ENCODE assay signal across 20 mouse cellular contexts in the genomic region with DNA sequence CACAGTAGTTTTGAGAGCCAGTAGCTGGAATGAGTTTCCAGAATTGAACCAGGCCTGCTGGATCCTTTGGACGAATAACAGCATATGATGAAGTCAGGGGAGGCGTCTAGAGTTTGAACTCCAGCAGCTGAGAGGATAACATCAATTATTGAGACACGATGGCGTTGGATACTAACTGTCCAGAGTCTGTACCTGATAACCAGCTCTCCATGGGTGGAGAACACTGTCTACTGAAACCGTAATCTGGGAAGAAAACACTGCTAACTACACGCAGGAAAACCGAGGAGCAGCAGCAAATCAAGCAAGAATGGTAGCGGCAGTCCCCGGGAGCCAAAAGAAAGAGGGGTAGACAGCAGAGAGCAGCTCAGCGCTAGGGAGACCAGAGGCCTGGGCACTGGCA. TPM values are rescaled to one million over a fixed set of nuclear protein-coding genes. Genes with fewer than 3 reads are reported as not detected.
DNase-seq lines count a peak whose midpoint lies in the region; ATAC-seq and TF ChIP-seq lines count a peak whose summit lies in the region.
"Had no signal": no experiment of that assay in that cellular context is flagged by ENCODE, and none has a peak within 500 bp of the region (broad histone marks: within the 10 kb centered on the region; RNA-seq: fewer than 3 reads in every experiment).

No protein-coding gene starts in this region.

- H3K4me1 ChIP-seq in heart, embryonic 10.5 days = peaks cover 38% of the 10 kb centered on the region
- no peaks in the 10 kb centered on the region for H3K4me1 ChIP-seq in midbrain, embryonic 14.5 days (ENCODE audit: control insufficient read depth, insufficient read depth, low read length)
- H3K4me1 ChIP-seq in midbrain, embryonic 10.5 days = 0 out of 2 replicates have a peak, but pooled peaks cover 12% of the 10 kb centered on the region
- H3K4me1 ChIP-seq in liver, embryonic 13.5 days (replicated peaks) = peaks cover 63% of the 10 kb centered on the region
- no peaks in the 10 kb centered on the region for H3K4me1 ChIP-seq in lung, adult 2 months (ENCODE audit: control insufficient read depth, insufficient read depth, low read length)
- H3K4me1 ChIP-seq: embryonic facial prominence, embryonic 12.5 days; lung, embryonic 15.5 days had no signal

- 71% methylated on average over 10 of the region's 10 CpGs for WGBS in heart, embryonic 10.5 days
- WGBS in midbrain, embryonic 14.5 days = 88% methylated on average over 10 of the region's 10 CpGs
- 89% methylated on average over 10 of the region's 10 CpGs for WGBS in midbrain, embryonic 10.5 days
- WGBS in liver, embryonic 13.5 days (ENCODE audit: insufficient replicate concordance) = 22% methylated on average over 10 of the region's 10 CpGs
- WGBS in lung, adult 2 months = 75% methylated on average over 10 of the region's 10 CpGs

- no peaks in the 10 kb centered on the region for H3K36me3 ChIP-seq in heart, embryonic 10.5 days
- H3K36me3 ChIP-seq in midbrain, embryonic 14.5 days (ENCODE audit: control insufficient read depth, insufficient read depth, low read length) = no peaks in the 10 kb centered on the region
- peaks cover 5% of the 10 kb centered on the region; the same call in 1 of the 2 replicates for H3K36me3 ChIP-seq in midbrain, embryonic 10.5 days
- no peaks in the 10 kb centered on the region for H3K36me3 ChIP-seq in liver, embryonic 13.5 days
- H3K36me3 ChIP-seq: lung, embryonic 15.5 days; stomach, embryonic 15.5 days had no signal

- no peaks in the 10 kb centered on the region for H3K27me3 ChIP-seq in heart, embryonic 10.5 days (ENCODE audit: insufficient read depth, poor library complexity, severe bottlenecking)
- H3K27me3 ChIP-seq in midbrain, embryonic 14.5 days (ENCODE audit: control insufficient read depth, insufficient read depth, low read length) = no peaks in the 10 kb centered on the region
- no peaks in the 10 kb centered on the region for H3K27me3 ChIP-seq in midbrain, embryonic 10.5 days (ENCODE audit: low read depth, poor library complexity, severe bottlenecking)
- no peaks in the 10 kb centered on the region for H3K27me3 ChIP-seq in liver, embryonic 13.5 days
- H3K27me3 ChIP-seq: embryonic facial prominence, embryonic 12.5 days; lung, embryonic 15.5 days; stomach, embryonic 15.5 days had no signal

- no peak for TF ChIP-seq POLR2A in lung, adult 2 months (IDR thresholded peaks at IDR 0.05; ENCODE audit: borderline replicate concordance, extremely low read depth, low read depth, low read length)

- no peak for ATAC-seq in midbrain, embryonic 14.5 days (ENCODE audit: low FRiP score, low TSS enrichment)
- ATAC-seq in liver, embryonic 13.5 days (ENCODE audit: low read depth) = peak; percentile 80
- ATAC-seq: midbrain, embryonic 16.5 days had no signal

- 0 out of 2 replicates have a peak overlapping the region, but pooled peaks have one; percentile 5 for H3K27ac ChIP-seq in heart, embryonic 10.5 days
- 0 out of 2 replicates have a peak overlapping the region, but pooled peaks have one; percentile 3 for H3K27ac ChIP-seq in midbrain, embryonic 14.5 days (replicated peaks; ENCODE audit: low read depth, low read length)
- no peak overlapping the region for H3K27ac ChIP-seq in midbrain, embryonic 10.5 days (replicated peaks)
- H3K27ac ChIP-seq in liver, embryonic 13.5 days = peak overlapping the region; percentile 85
- H3K27ac ChIP-seq: embryonic facial prominence, embryonic 12.5 days; left cerebral cortex, adult 2 months; lung, embryonic 15.5 days; stomach, embryonic 15.5 days had no signal

- no peaks in the 10 kb centered on the region for H3K9me3 ChIP-seq in heart, embryonic 10.5 days
- H3K9me3 ChIP-seq in midbrain, embryonic 14.5 days (ENCODE audit: control insufficient read depth, low read length) = no peaks in the 10 kb centered on the region
- no peaks in the 10 kb centered on the region for H3K9me3 ChIP-seq in midbrain, embryonic 10.5 days (replicated peaks)
- H3K9me3 ChIP-seq in liver, embryonic 13.5 days (replicated peaks) = no peaks in the 10 kb centered on the region
- H3K9me3 ChIP-seq: embryonic facial prominence, embryonic 12.5 days; lung, embryonic 15.5 days; stomach, embryonic 15.5 days had no signal

- no peak for TF ChIP-seq CTCF in lung, adult 2 months (IDR thresholded peaks at IDR 0.05; ENCODE audit: insufficient read depth, low read length)

- no peak for DNase-seq in heart, embryonic 10.5 days (ENCODE audit: low spot score)
- DNase-seq in heart, adult 9 months (ENCODE audit: low spot score in 2 of 2) = no peak
- no peak for DNase-seq in midbrain, embryonic 14.5 days
- DNase-seq in midbrain, embryonic 10.5 days (ENCODE audit: low spot score) = no peak
- peak; percentile 44 for DNase-seq in liver, embryonic 13.5 days
- no peak for DNase-seq in cerebellum, postnatal 36 days
- DNase-seq in lung, adult 2 months = no peak
- no peak for DNase-seq in cerebellum, adult 8-10 months
- DNase-seq: adrenal gland, postnatal 10 days; cerebellum, adult 18-20 months; heart, adult 18-20 months; heart, postnatal 4 days; kidney, adult 8-10 months; right cerebral cortex, postnatal 14 days; thymus, postnatal 14 days had no signal

- no peak overlapping the region for H3K4me3 ChIP-seq in heart, embryonic 10.5 days
- H3K4me3 ChIP-seq in midbrain, embryonic 14.5 days (replicated peaks; ENCODE audit: low read depth, low read length) = no peak overlapping the region
- no peak overlapping the region for H3K4me3 ChIP-seq in midbrain, embryonic 10.5 days
- H3K4me3 ChIP-seq in liver, embryonic 13.5 days (replicated peaks) = peak overlapping the region; percentile 29; the same call in 1 of the 2 replicates
- H3K4me3 ChIP-seq in lung, adult 2 months (replicated peaks; ENCODE audit: extremely low read depth, low read depth, low read length) = no peak overlapping the region
- H3K4me3 ChIP-seq: embryonic facial prominence, embryonic 12.5 days; left cerebral cortex, adult 2 months; lung, embryonic 15.5 days; stomach, embryonic 15.5 days had no signal

- H3K9ac ChIP-seq in midbrain, embryonic 14.5 days (replicated peaks; ENCODE audit: low read length) = no peak overlapping the region
- H3K9ac ChIP-seq in liver, embryonic 13.5 days = peak overlapping the region; percentile 40
- H3K9ac ChIP-seq: embryonic facial prominence, embryonic 12.5 days; lung, embryonic 15.5 days; stomach, embryonic 15.5 days had no signal

- H3K4me2 ChIP-seq in midbrain, embryonic 14.5 days (ENCODE audit: low read length) = no peak overlapping the region
- peak overlapping the region; percentile 54 for H3K4me2 ChIP-seq in liver, embryonic 13.5 days
- H3K4me2 ChIP-seq: embryonic facial prominence, embryonic 12.5 days; lung, embryonic 15.5 days; stomach, embryonic 15.5 days had no signal

RNA-seq across cellular contexts. Expression of a gene that starts 56.9 kb away (rescaled TPM):
- polyA plus RNA-seq in heart, embryonic 10.5 days (2016; fragmentation: Nextera tagmentation; extraction: Ambion mirVana) = 31.0 and 37.3 TPM in 2 replicates
- polyA plus RNA-seq in midbrain, embryonic 14.5 days (2014; fragmentation: Nextera tagmentation; extraction: Ambion mirVana) = 50.9 and 62.2 TPM in 2 replicates
- 51.3 and 54.0 TPM in 2 replicates for polyA plus RNA-seq in midbrain, embryonic 10.5 days (2016; fragmentation: Nextera tagmentation; extraction: Ambion mirVana)
- 8.1 and 9.5 TPM in 2 replicates for polyA plus RNA-seq in liver, embryonic 13.5 days (2015; fragmentation: Nextera tagmentation; extraction: Ambion mirVana)
- 6.8 and 8.3 TPM in 2 replicates for polyA plus RNA-seq in lung, adult 2 months (2012; rRNA removed)
